Mouse (Mus musculus): ENCODE results near the gene Rnf141. TPM values are rescaled to one million over a fixed set of nuclear protein-coding genes. Genes with fewer than 3 reads are reported as not detected.
A peak's percentile ranks its signal among the peaks of the same experiment; 100 is the strongest.

The Rnf141 gene
- polyA plus RNA-seq (2015; fragmentation: Nextera tagmentation; extraction: Ambion mirVana): 18.6 and 24.4 TPM in 2 replicates

DNA sequence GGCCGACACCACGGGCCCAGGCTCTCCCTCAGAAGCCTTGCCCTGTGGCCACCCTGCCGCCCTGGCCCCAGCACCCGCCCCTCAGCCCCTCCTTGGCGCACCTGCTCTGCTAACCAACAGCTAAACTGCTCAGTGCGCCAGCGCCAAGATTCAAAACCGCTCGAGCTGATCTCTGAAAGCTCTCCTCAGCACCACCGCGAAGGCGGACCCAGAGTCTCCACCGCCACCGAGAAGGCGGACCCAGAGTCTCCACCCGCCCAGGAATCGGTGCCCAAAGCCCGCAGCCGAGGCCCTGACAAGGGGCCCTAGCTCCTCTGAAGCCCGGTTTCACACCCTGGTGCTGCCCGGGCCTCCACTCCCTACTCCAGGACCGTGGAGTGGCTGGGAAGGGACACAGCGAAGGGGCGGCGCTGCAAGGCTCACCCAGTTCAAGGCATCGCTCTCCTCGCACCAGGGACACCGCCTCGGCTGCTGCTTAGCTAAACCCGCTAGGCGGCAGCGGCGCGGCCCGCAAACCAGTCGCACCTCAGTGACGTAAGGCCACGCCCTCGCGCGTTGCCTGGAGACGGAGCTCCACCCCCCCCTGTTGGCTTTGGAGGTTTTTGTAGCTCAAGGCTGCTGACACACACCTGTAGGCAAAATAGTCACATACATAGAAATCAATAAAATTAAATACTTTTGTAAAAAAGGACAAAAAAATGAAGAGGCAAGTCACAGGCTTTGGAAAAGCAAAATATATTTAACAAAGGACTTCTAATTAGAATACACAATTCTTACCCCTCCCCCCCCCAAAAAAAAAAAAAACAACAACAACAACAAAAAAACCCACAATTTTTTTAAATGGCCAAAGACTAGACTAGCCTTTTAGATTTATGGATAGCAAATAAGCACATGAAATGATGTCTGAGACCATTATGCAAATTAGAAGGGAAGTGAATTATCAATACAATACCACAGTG is at the start of gene Rnf141:
TSS of gene Rnf141 (minus strand) at position 542 of the 959 bp plus-strand sequence.
- H3K9me3 ChIP-seq: no peaks in the 10 kb centered on the region
- 0 out of 2 replicates have a peak, but pooled peaks cover 6% of the 10 kb centered on the region for H3K4me1 ChIP-seq
- no peaks in the 10 kb centered on the region for H3K27me3 ChIP-seq
- H3K9ac ChIP-seq: peak within 1 kb of the TSS; percentile 71
- H3K4me2 ChIP-seq: peak within 1 kb of the TSS; percentile 83
- H3K4me3 ChIP-seq: peak within 1 kb of the TSS; percentile 63
- H3K36me3 ChIP-seq: no peaks in the 10 kb centered on the region
- ATAC-seq (ENCODE audit: insufficient number of reproducible peaks, low FRiP score, low TSS enrichment, low read depth): peak; percentile 81
- under 1% methylated on average over 42 of the region's 42 CpGs for WGBS
- H3K27ac ChIP-seq: peak within 1 kb of the TSS; percentile 93

DNA sequence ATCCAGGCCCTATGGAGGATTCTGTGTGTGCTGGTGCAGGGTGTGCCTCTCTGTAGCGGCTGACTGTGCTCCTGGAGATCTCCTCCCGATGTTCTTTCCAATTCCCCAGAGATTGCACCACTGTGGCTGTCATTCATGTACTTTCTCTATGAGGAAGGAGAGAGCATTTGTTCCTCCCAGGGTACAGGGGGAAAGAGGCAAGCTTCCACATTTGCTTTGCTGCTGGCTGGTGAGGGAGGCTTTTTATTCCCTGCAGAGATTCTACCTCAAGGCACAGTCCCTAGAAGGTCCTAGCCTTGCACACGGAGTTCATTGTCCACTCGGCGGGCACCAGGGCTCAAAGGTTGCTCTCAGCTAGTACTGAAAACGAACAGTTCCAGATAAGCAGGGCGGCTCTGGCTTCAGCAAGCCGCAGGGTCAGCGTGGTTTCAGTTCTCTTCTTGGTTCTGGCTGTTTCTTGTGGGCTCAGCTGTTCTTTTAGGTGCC is 47.3 kb upstream of the Rnf141 start:
- Histone ChIP-seq H3K9ac (no peak overlapping the region), H3K4me1 (no peaks in the 10 kb centered on the region), H3K27me3 (no peaks in the 10 kb centered on the region), H3K36me3 (no peaks in the 10 kb centered on the region), H3K4me2 (no peak overlapping the region), H3K9me3 (no peaks in the 10 kb centered on the region), H3K27ac (no peak overlapping the region), H3K4me3 (no peak overlapping the region)
- no peak for ATAC-seq (ENCODE audit: insufficient number of reproducible peaks, low FRiP score, low TSS enrichment, low read depth)
- 72% methylated on average over 9 of the region's 9 CpGs for WGBS

DNA sequence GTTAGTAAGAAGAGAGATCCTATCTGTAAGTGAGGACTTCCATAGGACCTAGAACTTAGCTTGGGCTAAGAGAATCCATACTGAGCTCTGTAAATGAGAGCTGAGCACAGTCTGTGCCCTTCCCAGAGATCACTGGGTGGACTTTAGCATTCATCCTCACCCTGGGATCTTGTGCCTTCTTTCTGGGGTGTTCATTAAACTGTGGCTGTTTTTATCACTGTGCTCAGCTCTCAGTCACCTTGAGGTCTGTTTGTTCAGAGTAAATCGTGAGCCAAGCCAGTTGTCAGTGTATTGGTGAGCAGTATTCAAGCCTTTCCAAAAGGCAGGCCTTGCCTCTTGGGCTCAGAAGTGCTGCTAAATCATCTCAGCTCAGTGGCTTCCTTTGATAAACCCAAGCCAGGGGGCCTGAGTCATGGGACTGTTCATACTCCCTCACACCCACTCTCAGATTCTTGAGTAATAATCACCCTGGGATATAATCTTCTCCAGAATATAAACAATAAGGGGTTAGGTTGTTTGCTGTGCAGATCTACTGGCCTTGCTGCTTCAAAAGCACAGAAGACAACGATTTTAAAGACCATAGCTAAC is 37.6 kb upstream of the Rnf141 start:
- no peak overlapping the region for H3K9ac ChIP-seq
- H3K36me3 ChIP-seq: no peaks in the 10 kb centered on the region
- no peak overlapping the region for H3K4me2 ChIP-seq
- no peak overlapping the region for H3K27ac ChIP-seq
- no peaks in the 10 kb centered on the region for H3K9me3 ChIP-seq
- WGBS: 69% methylated on average over 2 of the region's 2 CpGs
- no peaks in the 10 kb centered on the region for H3K27me3 ChIP-seq
- H3K4me3 ChIP-seq: no peak overlapping the region
- no peaks in the 10 kb centered on the region for H3K4me1 ChIP-seq
- no peak for ATAC-seq (ENCODE audit: insufficient number of reproducible peaks, low FRiP score, low TSS enrichment, low read depth)

DNA sequence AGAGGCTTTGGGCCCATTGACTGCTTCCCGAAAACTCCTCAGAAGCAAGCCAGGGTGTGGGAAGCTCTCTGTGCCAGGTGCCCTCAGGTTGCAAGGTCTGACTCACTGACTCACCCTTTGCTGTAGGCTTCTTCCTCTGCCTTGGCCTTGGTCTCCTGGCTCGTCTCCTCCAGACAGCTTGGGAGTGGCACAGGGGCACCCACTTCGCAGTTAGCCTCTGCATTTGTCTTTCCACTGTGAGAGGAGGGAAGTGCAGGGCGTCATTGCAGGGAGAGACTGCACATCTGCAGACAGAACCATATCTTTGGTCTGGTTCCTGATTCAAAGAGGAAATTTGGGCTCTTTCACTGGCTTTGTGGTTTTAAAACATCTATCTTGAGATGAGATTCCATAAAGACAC is 33.8 kb upstream of the Rnf141 start:
- Histone ChIP-seq H3K4me1 (no peaks in the 10 kb centered on the region), H3K36me3 (no peaks in the 10 kb centered on the region), H3K4me3 (no peak overlapping the region), H3K27ac (0 out of 2 replicates have a peak overlapping the region, but pooled peaks have one; percentile 44), H3K9me3 (no peaks in the 10 kb centered on the region), H3K27me3 (no peaks in the 10 kb centered on the region), H3K9ac (no peak overlapping the region), H3K4me2 (no peak overlapping the region)
- 70% methylated on average over 4 of the region's 4 CpGs for WGBS
- no peak for ATAC-seq (ENCODE audit: insufficient number of reproducible peaks, low FRiP score, low TSS enrichment, low read depth)

DNA sequence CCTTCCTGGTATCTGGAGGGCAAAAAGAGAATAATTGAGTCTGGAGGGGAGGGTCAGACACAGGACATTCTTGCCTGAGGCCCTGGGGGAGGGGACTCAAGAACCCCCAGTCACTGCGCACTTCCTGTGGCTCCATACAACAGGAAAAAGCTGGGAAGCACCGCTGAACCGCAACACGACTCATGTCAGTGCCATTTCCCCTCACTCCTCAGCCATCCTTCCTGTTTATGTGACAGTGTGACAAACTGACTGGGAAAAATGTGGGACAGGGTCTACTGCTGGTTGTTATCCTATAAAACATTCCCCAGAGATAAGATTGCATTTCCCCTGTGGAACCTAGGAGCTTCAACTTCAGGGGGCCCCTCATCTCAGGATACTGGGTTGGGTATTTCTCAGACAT is 32.7 kb upstream of the Rnf141 start:
- H3K27me3 ChIP-seq: no peaks in the 10 kb centered on the region
- ATAC-seq (ENCODE audit: insufficient number of reproducible peaks, low FRiP score, low TSS enrichment, low read depth): no peak
- 77% methylated on average over 4 of the region's 4 CpGs for WGBS
- no peak overlapping the region for H3K27ac ChIP-seq
- H3K4me1 ChIP-seq: no peaks in the 10 kb centered on the region
- no peak overlapping the region for H3K9ac ChIP-seq
- H3K4me3 ChIP-seq: no peak overlapping the region
- H3K4me2 ChIP-seq: no peak overlapping the region
- no peaks in the 10 kb centered on the region for H3K36me3 ChIP-seq
- no peaks in the 10 kb centered on the region for H3K9me3 ChIP-seq

- no peak overlapping the region for H3K27ac ChIP-seq
These were observed 24.6 kb upstream of the Rnf141 start for GRCm38 (mm10) chr7:110868807-110869206.

DNA sequence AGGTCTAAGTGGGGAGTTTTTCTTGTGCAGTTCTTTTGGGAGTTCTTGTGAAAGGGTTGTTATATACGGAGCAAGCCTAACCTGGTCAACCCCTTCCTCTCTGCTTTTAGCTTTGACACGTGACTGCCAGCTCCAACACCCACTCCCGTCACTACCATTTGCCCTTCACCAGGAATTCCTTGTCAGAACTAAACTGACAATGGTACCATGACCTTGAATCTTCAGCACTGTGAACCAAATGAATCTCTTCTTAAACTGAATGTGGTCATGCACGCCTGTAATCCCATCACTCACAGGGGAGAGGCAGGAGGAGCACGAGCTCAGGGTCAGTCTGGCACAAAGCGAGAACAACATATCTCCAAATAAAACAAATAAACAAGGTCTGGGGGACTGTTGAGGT is 22.9 kb upstream of the Rnf141 start:
- Histone ChIP-seq H3K9me3 (no peaks in the 10 kb centered on the region), H3K27me3 (no peaks in the 10 kb centered on the region), H3K36me3 (no peaks in the 10 kb centered on the region), H3K27ac (no peak overlapping the region), H3K4me1 (0 out of 2 replicates have a peak, but pooled peaks cover 3% of the 10 kb centered on the region), H3K9ac (no peak overlapping the region), H3K4me2 (no peak overlapping the region), H3K4me3 (no peak overlapping the region)
- WGBS: 87% methylated on average over 6 of the region's 6 CpGs
- no peak for ATAC-seq (ENCODE audit: insufficient number of reproducible peaks, low FRiP score, low TSS enrichment, low read depth)

More at GRCm38 (mm10) chr7:110868807-110869206, 24.6 kb upstream of the Rnf141 start:
- no peaks in the 10 kb centered on the region for H3K9me3 ChIP-seq
- no peaks in the 10 kb centered on the region for H3K36me3 ChIP-seq
- no peak for ATAC-seq (ENCODE audit: insufficient number of reproducible peaks, low FRiP score, low TSS enrichment, low read depth)
- H3K4me1 ChIP-seq: 0 out of 2 replicates have a peak, but pooled peaks cover 3% of the 10 kb centered on the region
- no peak overlapping the region for H3K4me2 ChIP-seq
- no peaks in the 10 kb centered on the region for H3K27me3 ChIP-seq
- H3K9ac ChIP-seq: no peak overlapping the region
- 68% methylated on average over 5 of the region's 5 CpGs for WGBS
- no peak overlapping the region for H3K4me3 ChIP-seq

DNA sequence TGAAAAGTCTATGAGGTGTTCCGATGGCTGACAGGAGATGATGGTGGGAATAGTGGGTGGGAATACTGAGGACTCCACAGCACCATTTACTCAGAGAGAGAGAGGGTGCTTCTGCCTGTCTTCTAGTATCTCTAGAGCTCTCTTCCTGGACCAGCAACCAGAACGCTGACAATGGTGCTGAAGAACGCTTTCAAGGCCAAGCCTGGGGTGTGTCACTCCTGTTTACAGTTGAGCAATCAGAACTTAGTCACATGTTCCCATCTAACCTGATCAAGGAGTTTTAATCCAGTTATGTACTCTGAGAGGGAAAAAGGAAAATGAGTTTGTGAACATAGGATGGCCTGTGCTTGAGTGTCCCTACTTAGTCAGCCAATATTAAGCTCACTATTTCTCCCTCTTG is 21.8 kb upstream of the Rnf141 start:
- Histone ChIP-seq H3K36me3 (no peaks in the 10 kb centered on the region), H3K27ac (no peak overlapping the region), H3K4me3 (no peak overlapping the region), H3K4me1 (0 out of 2 replicates have a peak, but pooled peaks cover 3% of the 10 kb centered on the region), H3K9ac (no peak overlapping the region), H3K9me3 (no peaks in the 10 kb centered on the region), H3K4me2 (no peak overlapping the region), H3K27me3 (no peaks in the 10 kb centered on the region)
- ATAC-seq (ENCODE audit: insufficient number of reproducible peaks, low FRiP score, low TSS enrichment, low read depth): no peak
- WGBS: 86% methylated on average over 3 of the region's 3 CpGs

GRCm38 (mm10) chr7:110865570-110865969 is 21.3 kb upstream of the Rnf141 start:
- Histone ChIP-seq H3K4me2 (no peak overlapping the region), H3K27me3 (no peaks in the 10 kb centered on the region), H3K9me3 (no peaks in the 10 kb centered on the region), H3K4me1 (0 out of 2 replicates have a peak, but pooled peaks cover 3% of the 10 kb centered on the region), H3K36me3 (no peaks in the 10 kb centered on the region), H3K4me3 (no peak overlapping the region), H3K27ac (no peak overlapping the region), H3K9ac (no peak overlapping the region)
- ATAC-seq (ENCODE audit: insufficient number of reproducible peaks, low FRiP score, low TSS enrichment, low read depth): no peak
- 60% methylated on average over 6 of the region's 6 CpGs for WGBS

DNA sequence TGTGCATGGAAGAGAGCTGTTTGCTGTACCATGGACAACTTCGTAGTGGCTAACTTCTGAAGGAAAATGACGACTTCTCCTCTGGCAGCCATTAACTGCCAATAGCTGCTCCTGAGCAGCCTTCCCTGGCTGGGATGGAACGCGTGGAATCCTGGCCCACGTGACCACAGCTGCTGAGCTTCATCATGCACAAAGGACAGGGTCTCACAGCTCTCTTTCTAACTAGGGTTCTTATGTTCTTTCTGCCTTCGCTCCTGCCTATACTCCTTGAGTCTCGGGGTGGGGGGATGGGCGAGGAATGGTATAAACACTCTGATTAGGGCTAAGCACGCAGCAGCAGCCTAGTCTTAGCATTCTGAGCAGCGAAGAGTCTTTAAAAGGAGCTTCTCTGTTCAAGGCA is 20.8 kb upstream of the Rnf141 start:
- H3K9ac ChIP-seq: no peak overlapping the region
- 0 out of 2 replicates have a peak, but pooled peaks cover 3% of the 10 kb centered on the region for H3K4me1 ChIP-seq
- 24% methylated on average over 10 of the region's 10 CpGs for WGBS
- no peaks in the 10 kb centered on the region for H3K36me3 ChIP-seq
- no peaks in the 10 kb centered on the region for H3K27me3 ChIP-seq
- ATAC-seq (ENCODE audit: insufficient number of reproducible peaks, low FRiP score, low TSS enrichment, low read depth): no peak
- no peak overlapping the region for H3K4me3 ChIP-seq
- no peak overlapping the region for H3K4me2 ChIP-seq
- H3K27ac ChIP-seq: no peak overlapping the region
- no peaks in the 10 kb centered on the region for H3K9me3 ChIP-seq

GRCm38 (mm10) chr7:110862751-110863289 is 18.6 kb upstream of the Rnf141 start, which contains the start of gene Lyve1:
TSS of gene Lyve1 (minus strand) at chr7:110863239.
- WGBS: 70% methylated on average over 12 of the region's 12 CpGs
- H3K4me2 ChIP-seq: no peak within 1 kb of the TSS
- no peaks in the 10 kb centered on the region for H3K36me3 ChIP-seq
- H3K27ac ChIP-seq: no peak within 1 kb of the TSS
- no peaks in the 10 kb centered on the region for H3K9me3 ChIP-seq
- H3K4me1 ChIP-seq: 0 out of 2 replicates have a peak, but pooled peaks cover 3% of the 10 kb centered on the region
- no peak for ATAC-seq (ENCODE audit: insufficient number of reproducible peaks, low FRiP score, low TSS enrichment, low read depth)
- no peak within 1 kb of the TSS for H3K9ac ChIP-seq
- no peak within 1 kb of the TSS for H3K4me3 ChIP-seq
- no peaks in the 10 kb centered on the region for H3K27me3 ChIP-seq
